Mouse (Mus musculus) gastrocnemius, postnatal 25 days (tissue): ENCODE measurements around the gene Itgb3bp. TPM values are rescaled to one million over a fixed set of nuclear protein-coding genes. Genes with fewer than 3 reads are reported as not detected.

ENCODE experiments used
- DNase-seq: peaks from one replicate; pipeline ENCODE4 v3.0.0; 2022
- total RNA-seq, 2 experiments: library from RNA; stranded (reverse); gene quantifications; 1 replicate in 1 of 2; 2 replicates in 1 of 2; pipeline ENCODE4 v1.2.3; 2021

Itgb3bp gene
- total RNA-seq, 2 experiments from 2014 or later, result 3.6 to 4.7 TPM

GRCm38 (mm10) chr4:99934859-99935258 lies 5.2 kb upstream of the Itgb3bp start:
- DNase-seq, result no peak

GRCm38 (mm10) chr4:99931807-99932206 lies 2.2 kb upstream of the Itgb3bp start:
- peak; percentile 38 for DNase-seq

- no peak for DNase-seq
These were observed 1.6 kb upstream of the Itgb3bp start for GRCm38 (mm10) chr4:99931240-99931580.

GRCm38 (mm10) chr4:99930518-99931239 lies 1.1 kb upstream of the Itgb3bp start:
- peak; percentile 50 for DNase-seq

DNA sequence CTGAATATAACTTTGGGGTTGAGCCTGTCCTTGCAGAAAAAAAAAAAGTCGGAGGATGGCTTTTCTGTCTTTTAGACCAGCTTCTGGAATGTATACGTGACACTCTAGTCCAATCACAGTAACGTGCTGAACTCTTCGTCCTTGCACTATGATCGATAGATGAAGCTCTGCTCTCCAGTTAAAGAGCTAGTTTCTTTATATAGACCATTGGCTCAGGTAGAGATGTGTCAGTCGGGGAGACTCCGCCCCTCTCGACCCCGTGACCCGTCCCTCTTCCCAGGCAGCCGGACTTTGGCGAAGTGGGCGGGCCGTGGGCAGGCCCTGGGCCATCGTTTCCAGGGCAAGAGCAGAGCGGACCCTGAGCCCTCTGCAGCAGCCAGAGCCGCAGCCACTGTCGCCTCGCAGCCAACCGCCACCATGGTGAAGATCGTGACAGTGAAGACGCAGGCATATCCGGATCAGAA lies 432 bp downstream of the Itgb3bp start, which contains the start of gene Pgm1:
Gene Pgm1 (plus strand): TSS at position 266 of the 464 bp plus-strand sequence.
- peak; percentile 91 for DNase-seq

- DNase-seq, result no peak
These were observed 1.1 kb downstream of the Itgb3bp start for GRCm38 (mm10) chr4:99928521-99928920.

DNA sequence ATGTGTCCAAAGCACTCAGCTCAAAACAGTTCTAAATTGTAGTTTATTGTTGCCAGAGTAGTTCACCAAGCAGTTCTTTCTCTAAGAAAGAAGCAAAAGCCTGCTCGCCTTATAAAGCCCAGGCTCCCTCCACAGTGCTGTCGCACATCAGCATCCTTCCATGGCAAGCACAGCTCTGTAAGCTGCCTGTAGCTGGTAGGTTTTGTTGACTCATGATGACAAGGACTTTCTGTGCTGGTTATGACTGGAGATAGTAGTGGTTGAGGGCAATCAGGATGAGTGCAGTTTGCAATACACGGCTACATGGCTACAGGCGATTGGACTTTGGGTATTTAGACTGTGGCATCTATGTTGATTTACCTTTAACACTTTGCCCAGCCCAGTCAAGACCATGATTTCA lies 3.2 kb downstream of the Itgb3bp start:
- no peak for DNase-seq

DNA sequence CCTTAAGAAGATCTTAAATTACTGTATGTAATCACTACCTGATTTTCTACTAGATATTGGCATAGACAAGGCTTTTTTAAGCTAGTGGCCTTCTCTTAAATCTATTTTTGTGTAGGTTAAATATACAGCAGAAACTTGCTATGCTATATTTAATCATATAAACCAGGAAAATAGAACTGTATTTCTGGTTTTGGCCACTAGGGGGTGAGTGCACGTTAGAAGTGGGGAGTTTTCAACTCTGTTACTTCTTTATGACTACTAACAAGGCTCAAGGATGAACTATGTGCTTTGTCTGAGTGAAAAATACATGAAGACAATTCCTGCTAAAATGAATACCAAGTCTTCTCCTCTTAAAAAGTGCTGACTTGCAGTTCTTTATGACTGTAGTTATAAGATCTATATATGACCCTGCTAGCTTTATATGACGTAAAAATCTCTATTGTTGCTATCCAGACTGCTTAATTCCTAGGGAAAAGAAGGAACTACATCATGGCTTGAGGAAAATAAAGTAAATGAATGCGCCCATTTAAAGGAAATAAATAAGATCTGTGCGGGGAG lies 15.6 kb downstream of the Itgb3bp start:
- no peak for DNase-seq

GRCm38 (mm10) chr4:99882405-99882804 lies 47.2 kb downstream of the Itgb3bp start:
- no peak for DNase-seq

DNA sequence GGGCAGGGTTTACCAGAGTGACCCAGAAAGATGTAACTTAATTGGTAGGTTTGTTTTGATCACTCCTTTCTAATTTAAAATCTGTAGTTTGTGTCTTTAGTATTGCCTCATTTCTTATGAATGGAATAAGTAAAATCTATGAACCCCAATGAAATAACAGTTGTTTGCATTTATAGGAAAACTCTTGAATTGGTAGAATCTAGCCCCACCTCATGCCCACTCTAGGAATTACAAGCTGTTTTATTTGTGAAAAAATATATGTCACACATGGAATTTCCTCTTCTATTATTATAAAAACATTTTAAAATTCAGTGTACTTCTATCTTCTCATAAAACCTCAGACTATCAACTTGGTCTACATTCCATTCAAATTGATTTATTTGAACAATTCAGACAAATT lies 47.7 kb downstream of the Itgb3bp start:
- DNase-seq, result no peak

DNA sequence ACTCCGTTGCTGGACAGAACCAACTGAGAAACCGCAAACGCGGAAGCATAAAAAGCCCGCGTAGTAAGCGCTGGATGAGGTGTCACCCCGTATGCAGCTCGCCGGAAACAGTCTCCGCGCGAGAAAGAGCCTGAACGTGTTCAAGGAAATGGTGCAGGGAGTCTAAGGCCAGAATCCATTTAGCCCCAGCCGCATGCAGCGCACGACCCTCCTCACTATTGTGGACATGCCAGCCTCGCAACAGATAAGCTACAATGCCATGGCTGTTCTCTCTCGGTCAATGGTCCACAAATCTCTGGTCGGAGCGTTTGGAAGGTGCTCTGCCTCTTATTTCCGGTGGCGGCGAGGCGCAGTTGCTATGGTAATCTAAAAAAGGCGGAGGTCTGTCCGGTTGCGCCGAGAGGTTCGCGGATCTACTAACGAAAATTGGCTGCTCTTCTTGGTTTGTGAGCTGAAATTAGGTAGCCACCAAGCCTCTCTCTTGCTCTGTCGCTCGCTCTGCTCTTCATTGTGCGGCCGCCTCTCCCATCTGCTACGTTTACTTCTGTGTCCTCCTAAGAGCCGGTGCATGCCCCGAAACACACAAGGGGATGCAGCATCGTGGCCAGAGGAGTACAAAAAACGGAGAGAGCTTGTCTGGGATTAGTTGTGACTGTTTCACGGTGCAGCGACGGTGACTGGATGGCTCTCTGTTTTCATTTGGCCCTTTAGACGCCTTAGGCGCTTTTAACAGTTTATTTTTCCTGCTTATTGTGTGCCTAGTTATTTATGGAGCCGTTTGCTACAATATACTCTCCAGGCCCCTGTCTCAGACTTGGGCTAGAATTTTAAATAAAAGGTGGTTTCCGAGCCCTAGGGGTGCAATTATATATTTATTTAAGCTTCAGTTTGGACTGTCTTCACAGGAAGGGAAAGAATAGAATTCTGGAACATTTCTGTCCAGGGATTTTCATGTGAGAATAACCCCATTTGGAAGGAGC lies 100.2 kb downstream of the Itgb3bp start, which contains the start of gene Efcab7:
Gene Efcab7 (plus strand): TSS at position 105 of the 980 bp plus-strand sequence.
- DNase-seq, result peak; percentile 68

GRCm38 (mm10) chr4:99828739-99829093 lies 100.9 kb downstream of the Itgb3bp start:
- no peak for DNase-seq

DNA sequence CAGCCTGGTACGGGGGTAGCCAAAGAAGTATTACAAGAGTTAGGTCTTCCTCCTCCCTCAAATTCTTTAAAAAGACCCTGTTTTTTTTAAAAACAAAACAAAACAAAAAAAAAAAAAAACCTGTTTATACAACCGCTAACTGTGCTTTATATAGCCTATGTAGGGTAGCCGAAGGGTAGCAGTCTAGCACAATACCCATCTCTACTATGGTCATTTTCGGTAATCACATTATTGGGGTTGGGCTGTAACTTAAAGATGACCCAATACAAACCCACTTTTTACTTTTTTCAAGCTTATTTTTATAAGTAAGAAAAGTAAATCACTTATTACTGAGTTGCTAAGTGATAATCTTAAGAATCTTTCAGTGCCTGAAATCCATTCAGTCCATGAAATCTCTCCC lies 101.3 kb downstream of the Itgb3bp start:
- DNase-seq, result no peak

- DNase-seq, result no peak
These were observed 112.7 kb downstream of the Itgb3bp start for GRCm38 (mm10) chr4:99816697-99817460.

DNA sequence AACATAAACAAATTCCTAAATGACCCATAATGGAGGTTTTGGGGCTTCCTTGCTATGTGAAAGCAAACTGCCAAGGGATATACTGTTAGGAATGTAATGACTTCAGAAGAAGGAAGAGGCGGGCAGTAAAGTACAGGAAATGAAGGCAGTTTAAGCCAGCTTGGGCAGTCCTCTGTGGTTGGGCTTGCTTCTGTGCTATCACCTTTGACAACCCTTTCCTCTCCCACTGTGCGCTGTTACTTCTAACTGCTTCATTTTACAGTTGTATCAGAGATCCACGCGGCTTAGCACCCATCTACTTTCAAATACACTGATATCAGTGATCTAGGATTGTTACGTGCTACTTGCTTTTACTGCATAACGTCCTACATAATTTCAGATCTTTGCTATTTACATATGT lies 137.2 kb downstream of the Itgb3bp start:
- DNase-seq, result no peak

DNA sequence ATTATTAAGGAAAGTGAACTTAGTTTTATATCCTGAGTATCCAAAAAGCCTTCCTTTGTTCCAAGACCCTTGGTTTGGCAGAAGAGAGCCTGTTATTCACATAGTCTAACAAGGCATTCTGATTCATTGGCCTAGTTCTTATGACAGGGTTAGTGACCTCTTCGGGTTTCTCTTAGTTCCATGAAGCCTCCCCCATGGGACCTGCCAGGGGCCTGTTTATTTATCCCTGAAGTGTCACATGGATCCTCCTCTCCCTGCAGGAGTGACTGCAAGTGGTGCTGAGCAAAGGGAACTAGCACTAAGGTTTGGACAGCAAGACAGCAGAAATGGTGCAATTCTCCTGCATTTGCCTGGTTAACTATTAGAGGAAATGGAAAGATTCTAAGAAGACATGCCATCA lies 156.6 kb downstream of the Itgb3bp start:
- no peak for DNase-seq

DNA sequence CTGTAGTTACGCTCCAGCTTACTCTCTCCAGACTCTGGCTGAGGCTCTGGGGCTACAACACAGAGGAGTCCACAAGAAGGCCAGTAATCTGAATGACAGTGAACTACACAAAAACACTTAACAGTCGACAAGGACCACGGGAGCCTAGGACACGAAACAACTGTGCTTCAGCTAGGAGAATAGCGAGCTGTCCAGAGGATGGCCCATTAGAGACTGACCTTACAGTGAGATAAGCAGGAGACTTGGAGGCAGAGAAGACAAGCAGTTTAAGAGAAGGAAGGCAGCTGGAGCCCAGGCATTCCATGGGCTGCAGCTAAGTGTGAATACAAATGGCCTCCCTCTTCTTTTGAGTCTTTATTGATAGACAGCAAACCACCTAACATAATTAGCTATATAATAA lies 159.1 kb downstream of the Itgb3bp start:
- no peak for DNase-seq

GRCm38 (mm10) chr4:99766753-99767152 lies 162.9 kb downstream of the Itgb3bp start:
- DNase-seq, result peak; percentile 7

GRCm38 (mm10) chr4:99766303-99766702 lies 163.3 kb downstream of the Itgb3bp start:
- DNase-seq, result no peak

DNA sequence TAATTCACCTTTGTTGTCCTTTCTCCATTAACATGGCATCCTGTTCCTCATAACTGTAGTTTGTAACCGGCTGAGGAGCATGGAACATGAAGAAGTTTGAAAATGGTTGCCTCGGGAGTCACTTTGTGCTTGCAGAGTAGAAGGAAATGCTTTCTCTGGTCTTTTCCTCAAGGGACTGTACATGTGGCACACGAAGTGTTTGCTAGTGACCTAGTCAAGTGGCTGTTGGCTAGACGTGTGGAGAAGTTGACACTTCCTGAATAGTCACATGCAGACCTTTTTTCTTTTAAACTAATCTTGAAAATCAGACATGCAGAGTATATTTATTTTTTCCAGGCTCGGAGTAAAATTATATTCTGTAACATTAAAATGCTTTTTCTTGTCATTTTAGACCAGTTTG lies 177.2 kb downstream of the Itgb3bp start:
- DNase-seq, result no peak

DNA sequence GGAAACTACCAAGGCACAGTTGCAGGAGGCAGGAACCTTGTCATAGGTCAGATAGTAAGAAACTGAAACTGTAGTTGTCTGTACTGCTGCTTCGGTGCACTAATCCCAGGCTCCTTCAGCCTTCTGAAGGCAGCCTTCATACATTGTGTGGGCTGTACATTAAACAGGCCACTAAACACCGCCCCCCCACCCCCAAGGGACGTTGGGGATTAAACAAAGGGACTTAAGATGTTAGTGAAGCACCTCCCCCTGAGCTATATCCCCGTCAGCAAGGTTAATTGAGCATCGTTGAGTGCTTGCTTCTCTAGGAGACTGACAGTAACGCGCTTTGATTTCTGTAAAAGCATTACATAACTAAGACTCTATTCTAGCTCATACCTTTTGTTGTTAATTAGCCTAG lies 189.8 kb downstream of the Itgb3bp start:
- DNase-seq, result no peak

DNA sequence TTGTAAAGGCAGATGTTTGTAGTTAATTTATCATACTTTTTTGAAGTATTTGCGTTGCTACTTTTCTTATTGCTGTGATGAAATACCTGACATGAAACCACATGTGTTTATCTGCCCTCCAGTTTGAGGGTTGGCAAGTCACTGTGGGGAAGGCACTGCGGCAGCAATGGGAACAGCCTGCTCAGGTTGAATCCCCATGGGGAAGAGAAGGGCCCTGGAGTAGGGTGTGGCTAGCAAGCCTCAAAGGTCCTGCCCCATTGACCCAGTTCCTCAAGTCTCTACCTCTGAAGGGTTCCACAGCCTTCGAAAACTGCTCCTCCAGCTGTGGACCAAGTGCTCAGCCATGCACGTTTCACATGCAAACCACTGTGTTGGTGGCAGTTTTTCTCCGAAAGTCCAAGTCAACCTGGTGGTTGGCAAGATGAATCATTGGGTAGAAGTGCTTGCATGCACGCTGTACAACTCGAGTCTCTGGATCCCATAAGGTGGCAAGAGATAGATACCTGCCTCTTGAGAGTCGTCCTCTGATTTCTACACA lies 203.6 kb downstream of the Itgb3bp start:
- no peak for DNase-seq
